Mouse (Mus musculus) neural tube, embryonic 11.5 days (tissue): ENCODE data around the gene Utrn. TPM values are rescaled to one million over a fixed set of nuclear protein-coding genes. Genes with fewer than 3 reads are reported as not detected.

Experiments used
- ATAC-seq: fragments of 200-750 bp; cut with Nextera tagmentation; 2 replicates; pipeline ENCODE4 v1.8.0; 2017; ENCODE audit warnings: moderate number of reproducible peaks, mild to moderate bottlenecking, moderate TSS enrichment, moderate library complexity; ENCODE audit not compliant: insufficient read depth, low FRiP score, low TSS enrichment
- DNase-seq: peaks from one replicate; pipeline ENCODE4 v3.0.0-alpha.2; 2015; ENCODE audit warnings: low spot score
- H3K27ac ChIP-seq: fragments of 300-500 bp; sonication (generic); 2 replicates; pipeline ENCODE4 v1.5.1; 2014; ENCODE audit warnings: low read depth, mild to moderate bottlenecking, low read length
- H3K27me3 ChIP-seq: fragments of 300-500 bp; sonication (generic); 2 replicates; pipeline ENCODE4 v1.6.1; 2014; ENCODE audit warnings: mild to moderate bottlenecking, low read length, mixed read lengths; ENCODE audit not compliant: control insufficient read depth, insufficient read depth
- H3K36me3 ChIP-seq: fragments of 300-500 bp; sonication (generic); 2 replicates; pipeline ENCODE4 v1.6.1; 2014; ENCODE audit warnings: mild to moderate bottlenecking, low read length, moderate library complexity, mixed read lengths; ENCODE audit not compliant: control insufficient read depth, insufficient read depth
- H3K4me1 ChIP-seq: fragments of 300-500 bp; sonication (generic); 2 replicates; pipeline ENCODE4 v1.6.1; 2014; ENCODE audit warnings: low read length, mixed read lengths; ENCODE audit not compliant: control insufficient read depth, insufficient read depth
- H3K4me2 ChIP-seq: fragments of 300-500 bp; sonication (generic); 2 replicates; pipeline ENCODE4 v1.6.1; 2014; ENCODE audit warnings: low read depth, mild to moderate bottlenecking, moderate library complexity
- H3K4me3 ChIP-seq: fragments of 300-500 bp; sonication (generic); 2 replicates; pipeline ENCODE4 v1.5.1; 2014; ENCODE audit warnings: low read depth, low read length
- H3K9ac ChIP-seq: fragments of 300-500 bp; sonication (generic); 2 replicates; pipeline ENCODE4 v1.6.1; 2014; ENCODE audit warnings: mild to moderate bottlenecking, low read length
- H3K9me3 ChIP-seq: fragments of 300-500 bp; sonication (generic); 2 replicates; pipeline ENCODE4 v1.6.1; 2016; ENCODE audit warnings: low read length; ENCODE audit not compliant: control insufficient read depth
- WGBS: fragments of 180-500 bp; shearing (Covaris S2); extraction: QIAGEN DNeasy Blood & Tissue Kit; methylation state at CpG from one replicate; pipeline ENCODE4 v1.1.7; 2014; 5-methylcytosine and 5-hydroxymethylcytosine counted together
- polyA plus RNA-seq: library from polyadenylated mRNA; unstranded; fragments of >200 nt; fragmentation: Nextera tagmentation; extraction: Ambion mirVana; gene quantifications from 2 replicates; pipeline ENCODE4 v1.2.1, GENCODE M21; 2014

Utrn gene
- polyA plus RNA-seq, 1 experiment from 2014 or later = 47.4 TPM

GRCm38 (mm10) chr10:12853196-12853620 lies 16.0 kb downstream of the Utrn start:
- Histone ChIP-seq H3K9me3 (no peaks in the 10 kb centered on the region), H3K4me1 (no peaks in the 10 kb centered on the region), H3K4me2 (no peak overlapping the region), H3K27me3 (no peaks in the 10 kb centered on the region), H3K27ac (no peak overlapping the region), H3K9ac (no peak overlapping the region), H3K36me3 (no peaks in the 10 kb centered on the region), H3K4me3 (no peak overlapping the region)
- WGBS = 71% methylated on average over 7 of the region's 7 CpGs
- ATAC-seq = no peak
- DNase-seq = no peak

- no peaks in the 10 kb centered on the region for H3K27me3 ChIP-seq
- H3K9me3 ChIP-seq = 0 out of 2 replicates have a peak, but pooled peaks cover 3% of the 10 kb centered on the region
- no peaks in the 10 kb centered on the region for H3K4me1 ChIP-seq
- no peak for ATAC-seq
- H3K4me3 ChIP-seq = no peak overlapping the region
- H3K36me3 ChIP-seq = no peaks in the 10 kb centered on the region
- no peak for DNase-seq
- H3K4me2 ChIP-seq = no peak overlapping the region
- WGBS = 91% methylated on average over 15 of the region's 15 CpGs
- no peak overlapping the region for H3K9ac ChIP-seq
- no peak overlapping the region for H3K27ac ChIP-seq
Measured at GRCm38 (mm10) chr10:12852416-12853195, 16.6 kb downstream of the Utrn start.

- no peak overlapping the region for H3K4me2 ChIP-seq
- H3K4me1 ChIP-seq = no peaks in the 10 kb centered on the region
- no peak overlapping the region for H3K9ac ChIP-seq
- no peak overlapping the region for H3K4me3 ChIP-seq
- H3K36me3 ChIP-seq = no peaks in the 10 kb centered on the region
- DNase-seq = no peak
- no peaks in the 10 kb centered on the region for H3K27me3 ChIP-seq
- whole genome bisulfite sequencing = 87% methylated on average over 7 of the region's 7 CpGs
- H3K27ac ChIP-seq = no peak overlapping the region
- no peak for ATAC-seq
- 0 out of 2 replicates have a peak, but pooled peaks cover 3% of the 10 kb centered on the region for H3K9me3 ChIP-seq
Measured at GRCm38 (mm10) chr10:12850781-12851471, 18.2 kb downstream of the Utrn start.

GRCm38 (mm10) chr10:12848322-12849108 lies 20.6 kb downstream of the Utrn start:
- no peak overlapping the region for H3K9ac ChIP-seq
- H3K9me3 ChIP-seq = 0 out of 2 replicates have a peak, but pooled peaks cover 3% of the 10 kb centered on the region
- H3K27me3 ChIP-seq = no peaks in the 10 kb centered on the region
- H3K4me1 ChIP-seq = no peaks in the 10 kb centered on the region
- 91% methylated on average over 10 of the region's 10 CpGs for WGBS
- no peak overlapping the region for H3K4me2 ChIP-seq
- H3K36me3 ChIP-seq = no peaks in the 10 kb centered on the region
- DNase-seq (no peak), ATAC-seq (no peak)
- H3K27ac ChIP-seq = no peak overlapping the region
- H3K4me3 ChIP-seq = no peak overlapping the region

- no peak overlapping the region for H3K27ac ChIP-seq
- no peaks in the 10 kb centered on the region for H3K9me3 ChIP-seq
- DNase-seq (no peak), ATAC-seq (no peak)
- H3K27me3 ChIP-seq = no peaks in the 10 kb centered on the region
- H3K9ac ChIP-seq = no peak overlapping the region
- H3K4me1 ChIP-seq = no peaks in the 10 kb centered on the region
- 77% methylated on average over 4 of the region's 4 CpGs for WGBS
- H3K4me3 ChIP-seq = no peak overlapping the region
- no peaks in the 10 kb centered on the region for H3K36me3 ChIP-seq
- H3K4me2 ChIP-seq = no peak overlapping the region
Measured at GRCm38 (mm10) chr10:12842543-12842942, 26.6 kb downstream of the Utrn start.

- H3K4me2 ChIP-seq = no peak overlapping the region
Measured at GRCm38 (mm10) chr10:12841497-12841896, 27.7 kb downstream of the Utrn start.

GRCm38 (mm10) chr10:12837636-12838035 lies 31.5 kb downstream of the Utrn start:
- ATAC-seq = no peak
- Histone ChIP-seq H3K9ac (no peak overlapping the region), H3K4me1 (no peaks in the 10 kb centered on the region), H3K27me3 (no peaks in the 10 kb centered on the region), H3K4me3 (no peak overlapping the region), H3K4me2 (no peak overlapping the region), H3K36me3 (no peaks in the 10 kb centered on the region), H3K9me3 (no peaks in the 10 kb centered on the region), H3K27ac (no peak overlapping the region)
- WGBS = 65% methylated on average over 1 of the region's 1 CpGs
- no peak for DNase-seq

More at GRCm38 (mm10) chr10:12841497-12841896, 27.7 kb downstream of the Utrn start:
- no peaks in the 10 kb centered on the region for H3K36me3 ChIP-seq
- no peak overlapping the region for H3K27ac ChIP-seq
- no peaks in the 10 kb centered on the region for H3K9me3 ChIP-seq
- WGBS = 75% methylated on average over 5 of the region's 5 CpGs
- no peak for DNase-seq
- no peak overlapping the region for H3K9ac ChIP-seq
- no peaks in the 10 kb centered on the region for H3K27me3 ChIP-seq
- ATAC-seq = no peak
- no peak overlapping the region for H3K4me3 ChIP-seq
- H3K4me1 ChIP-seq = no peaks in the 10 kb centered on the region

GRCm38 (mm10) chr10:12836048-12836816 lies 32.9 kb downstream of the Utrn start:
- DNase-seq = no peak

More at GRCm38 (mm10) chr10:12836048-12836816, 32.9 kb downstream of the Utrn start:
- Histone ChIP-seq H3K36me3 (no peaks in the 10 kb centered on the region), H3K4me2 (no peak overlapping the region), H3K27me3 (no peaks in the 10 kb centered on the region), H3K4me1 (no peaks in the 10 kb centered on the region), H3K9me3 (no peaks in the 10 kb centered on the region), H3K27ac (no peak overlapping the region), H3K9ac (no peak overlapping the region), H3K4me3 (no peak overlapping the region)
- 86% methylated on average over 14 of the region's 14 CpGs for WGBS
- ATAC-seq = no peak
